Mouse (Mus musculus) spleen, adult 2 months (tissue): ENCODE measurements around the gene Gm45717. TPM values are rescaled to one million over a fixed set of nuclear protein-coding genes. Genes with fewer than 3 reads are reported as not detected.

ENCODE experiments used
- DNase-seq, 2 experiments: peaks; one replicate each; pipeline versions ENCODE4 v3.0.0 to v3.0.0-alpha.2; 2012 to 2021; ENCODE audit warnings: low spot score in 2 of 2, low read depth in 1 of 2
- H3K27ac ChIP-seq: fragments of 200-500 bp; 2 replicates; pipeline ENCODE4 v1.5.1; 2012; ENCODE audit warnings: low read length, inconsistent platforms; ENCODE audit not compliant: insufficient read depth
- H3K27me3 ChIP-seq: fragments of 200-500 bp; 2 replicates; pipeline ENCODE4 v1.6.1; 2012; ENCODE audit warnings: mild to moderate bottlenecking, moderate library complexity, low read length, inconsistent platforms; ENCODE audit not compliant: control insufficient read depth, insufficient read depth
- H3K36me3 ChIP-seq: fragments of 200-500 bp; 2 replicates; pipeline ENCODE4 v1.6.1; 2012; ENCODE audit warnings: mild to moderate bottlenecking, low read length, inconsistent platforms; ENCODE audit not compliant: control insufficient read depth, insufficient read depth
- H3K4me1 ChIP-seq: fragments of 200-500 bp; 2 replicates; pipeline ENCODE4 v1.6.1; 2011; ENCODE audit warnings: inconsistent platforms; ENCODE audit not compliant: control insufficient read depth, insufficient read depth, insufficient read length
- H3K4me3 ChIP-seq: fragments of 200-500 bp; 2 replicates; pipeline ENCODE4 v1.5.1; 2011; ENCODE audit warnings: mild to moderate bottlenecking, inconsistent platforms; ENCODE audit not compliant: insufficient read depth, insufficient read length; ENCODE audit errors: extremely low read depth
- CTCF ChIP-seq: fragments of 200-500 bp; IDR thresholded peaks from 2 replicates; pipeline ENCODE4 v1.5.1; 2011; ENCODE audit warnings: mild to moderate bottlenecking, inconsistent platforms; ENCODE audit not compliant: insufficient read depth, insufficient read length, insufficient replicate concordance; ENCODE audit errors: extremely low read depth
- POLR2A ChIP-seq: fragments of 200-500 bp; IDR thresholded peaks from 2 replicates; pipeline ENCODE4 v1.6.1; 2011; ENCODE audit warnings: low read depth, low read length, inconsistent platforms
- WGBS: fragments of 180-500 bp; shearing (Covaris S2); methylation state at CpG from one replicate; pipeline ENCODE4 v1.1.7; 2018; 5-methylcytosine and 5-hydroxymethylcytosine counted together
- polyA plus RNA-seq: library from polyadenylated mRNA; depleted of rRNA; stranded (reverse); fragments of >200 nt; gene quantifications from 2 replicates; pipeline ENCODE4 v1.2.3, GENCODE M21; 2012

Gene Gm45717
- polyA plus RNA-seq, 1 experiment: not detected

- no peak for DNase-seq
These were observed 4.7 kb downstream of the Gm45717 start for GRCm38 (mm10) chr7:140951051-140951450.

GRCm38 (mm10) chr7:140949824-140950530 lies 5.8 kb downstream of the Gm45717 start, which contains the start of gene Ifitm5:
Gene Ifitm5 (minus strand): TSS chr7:140950291.
- no peak within 1 kb of the TSS for H3K4me3 ChIP-seq
- DNase-seq: no peak
- 88% methylated on average over 16 of the region's 16 CpGs for WGBS
- H3K4me1 ChIP-seq: peaks cover 33% of the 10 kb centered on the region; the same call in 1 of the 2 replicates
- TF ChIP-seq CTCF: no peak
- no peak for TF ChIP-seq POLR2A
- no peaks in the 10 kb centered on the region for H3K36me3 ChIP-seq
- 0 out of 2 replicates have a peak within 1 kb of the TSS, but pooled peaks have one; percentile 4 for H3K27ac ChIP-seq
- H3K27me3 ChIP-seq: no peaks in the 10 kb centered on the region

More at GRCm38 (mm10) chr7:140951051-140951450, 4.7 kb downstream of the Gm45717 start:
- WGBS: 85% methylated on average over 8 of the region's 8 CpGs
- Histone ChIP-seq H3K4me1 (peaks cover 37% of the 10 kb centered on the region; the same call in 1 of the 2 replicates), H3K27me3 (no peaks in the 10 kb centered on the region), H3K36me3 (no peaks in the 10 kb centered on the region), H3K4me3 (no peak overlapping the region), H3K27ac (0 out of 2 replicates have a peak overlapping the region, but pooled peaks have one; percentile 4)
- TF ChIP-seq POLR2A: no peak
- TF ChIP-seq CTCF: no peak

GRCm38 (mm10) chr7:140949255-140949654 lies 6.5 kb downstream of the Gm45717 start:
- H3K4me3 ChIP-seq: no peak overlapping the region
- WGBS: 85% methylated on average over 6 of the region's 6 CpGs
- H3K27me3 ChIP-seq: no peaks in the 10 kb centered on the region
- no peaks in the 10 kb centered on the region for H3K36me3 ChIP-seq
- no peak overlapping the region for H3K27ac ChIP-seq
- no peak for DNase-seq
- TF ChIP-seq POLR2A (no peak), CTCF (no peak)
- H3K4me1 ChIP-seq: peaks cover 27% of the 10 kb centered on the region; the same call in 1 of the 2 replicates

GRCm38 (mm10) chr7:140948161-140948560 lies 7.6 kb downstream of the Gm45717 start:
- DNase-seq: no peak
- Histone ChIP-seq H3K27me3 (no peaks in the 10 kb centered on the region), H3K4me3 (no peak overlapping the region), H3K27ac (peak overlapping the region; percentile 36; the same call in 1 of the 2 replicates), H3K36me3 (no peaks in the 10 kb centered on the region), H3K4me1 (peaks cover 18% of the 10 kb centered on the region; the same call in 1 of the 2 replicates)
- 70% methylated on average over 8 of the region's 8 CpGs for WGBS
- TF ChIP-seq CTCF (no peak), POLR2A (no peak)

GRCm38 (mm10) chr7:140946980-140947379 lies 8.8 kb downstream of the Gm45717 start:
- no peak overlapping the region for H3K4me3 ChIP-seq
- no peaks in the 10 kb centered on the region for H3K36me3 ChIP-seq
- no peaks in the 10 kb centered on the region for H3K27me3 ChIP-seq
- peak overlapping the region; percentile 36 for H3K27ac ChIP-seq
- peak in 1 of 2 experiments; percentile 38 for DNase-seq
- no peak for TF ChIP-seq POLR2A
- TF ChIP-seq CTCF: no peak
- WGBS: 36% methylated on average over 7 of the region's 7 CpGs
- peaks cover 23% of the 10 kb centered on the region; the same call in 1 of the 2 replicates for H3K4me1 ChIP-seq

- TF ChIP-seq CTCF: no peak
- TF ChIP-seq POLR2A: no peak
- H3K27me3 ChIP-seq: no peaks in the 10 kb centered on the region
- H3K36me3 ChIP-seq: no peaks in the 10 kb centered on the region
- peaks cover 26% of the 10 kb centered on the region; the same call in 1 of the 2 replicates for H3K4me1 ChIP-seq
- no peak for DNase-seq
- peak overlapping the region; percentile 36 for H3K27ac ChIP-seq
- 88% methylated on average over 10 of the region's 10 CpGs for WGBS
- H3K4me3 ChIP-seq: no peak overlapping the region
These were observed 9.4 kb downstream of the Gm45717 start for GRCm38 (mm10) chr7:140946311-140946710.

GRCm38 (mm10) chr7:140945247-140945646 lies 10.5 kb downstream of the Gm45717 start:
- no peaks in the 10 kb centered on the region for H3K27me3 ChIP-seq
- peaks cover 26% of the 10 kb centered on the region; the same call in 1 of the 2 replicates for H3K4me1 ChIP-seq
- TF ChIP-seq POLR2A: no peak
- TF ChIP-seq CTCF: no peak
- DNase-seq: no peak
- WGBS: 90% methylated on average over 5 of the region's 5 CpGs
- no peak overlapping the region for H3K27ac ChIP-seq
- no peak overlapping the region for H3K4me3 ChIP-seq
- no peaks in the 10 kb centered on the region for H3K36me3 ChIP-seq
